Mouse (Mus musculus): ENCODE data around the gene Sec24b. TPM values are rescaled to one million over a fixed set of nuclear protein-coding genes. Genes with fewer than 3 reads are reported as not detected.
A peak's percentile ranks its signal among the peaks of the same experiment; 100 is the strongest.

The Sec24b gene
- polyA plus RNA-seq, 1 experiment from 2014 or later = 36.3 TPM

DNA sequence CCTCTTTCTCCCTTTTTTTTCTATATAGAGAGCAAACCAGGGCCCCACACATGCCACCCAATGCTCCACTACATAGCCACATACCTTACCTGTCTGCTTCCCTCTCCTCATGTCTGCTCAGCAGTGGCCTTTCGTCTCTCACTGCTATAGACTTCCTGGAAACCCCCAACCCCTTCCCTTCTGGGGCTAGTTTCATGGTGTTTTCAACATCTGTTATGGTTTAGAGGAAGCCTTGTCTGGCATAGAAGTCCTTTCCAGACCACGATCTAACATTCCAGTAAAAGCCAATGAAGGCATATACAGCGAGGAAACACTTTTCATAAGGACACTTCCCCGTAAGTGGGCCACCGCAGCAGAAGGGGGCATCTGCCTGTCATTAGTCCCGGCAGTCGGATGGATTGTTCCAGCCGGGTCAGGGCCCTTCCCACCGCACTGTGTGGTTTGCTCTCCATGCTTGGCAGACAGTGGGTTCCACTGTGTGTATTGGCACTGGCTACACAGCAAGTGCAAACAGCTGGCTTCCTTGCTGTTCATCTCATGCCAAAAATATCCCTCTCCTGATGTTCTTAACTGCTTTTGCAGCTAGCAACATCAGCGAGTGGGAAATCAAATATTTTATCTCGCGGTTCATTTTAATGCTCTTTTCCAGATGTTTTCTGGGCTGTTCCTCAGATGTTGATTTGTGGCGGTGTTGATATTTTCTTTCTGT is 25.2 kb upstream of the Sec24b start:
- Histone ChIP-seq H3K4me2 (ENCODE audit: low read length) (no peak overlapping the region), H3K4me3 (replicated peaks; ENCODE audit: low read depth, low read length) (no peak overlapping the region), H3K9me3 (ENCODE audit: control insufficient read depth, low read length) (no peaks in the 10 kb centered on the region), H3K27me3 (ENCODE audit: control insufficient read depth, insufficient read depth, low read length) (no peaks in the 10 kb centered on the region), H3K27ac (replicated peaks; ENCODE audit: low read depth, low read length) (no peak overlapping the region), H3K36me3 (ENCODE audit: control insufficient read depth, insufficient read depth, low read length) (no peaks in the 10 kb centered on the region), H3K9ac (replicated peaks; ENCODE audit: low read length) (no peak overlapping the region), H3K4me1 (ENCODE audit: control insufficient read depth, insufficient read depth, low read length) (no peaks in the 10 kb centered on the region)
- WGBS = 89% methylated on average over 13 of the region's 13 CpGs
- DNase-seq = no peak
- no peak for ATAC-seq (ENCODE audit: low FRiP score, low TSS enrichment)

DNA sequence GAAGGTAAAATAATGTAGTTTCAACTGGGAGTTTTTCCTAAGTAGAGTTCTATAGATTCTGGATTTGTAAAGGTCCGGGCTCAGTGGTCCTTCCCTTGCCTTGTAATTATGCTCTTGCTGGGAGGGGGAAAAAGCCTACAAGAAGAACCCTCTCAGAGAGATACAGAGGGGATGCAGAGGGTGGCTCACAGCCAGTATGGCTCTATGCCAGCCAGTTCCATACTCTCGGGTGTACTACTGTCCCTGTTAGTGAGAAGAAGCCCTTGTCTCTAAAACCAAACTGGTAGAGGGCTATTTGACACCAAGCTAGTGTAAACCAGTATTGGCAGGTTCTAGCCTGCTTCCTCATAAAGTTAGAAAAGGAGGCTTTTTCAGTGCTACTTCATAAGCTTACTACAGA is 22.0 kb upstream of the Sec24b start:
- Histone ChIP-seq H3K9ac (replicated peaks; ENCODE audit: low read length) (no peak overlapping the region), H3K9me3 (ENCODE audit: control insufficient read depth, low read length) (no peaks in the 10 kb centered on the region), H3K27me3 (ENCODE audit: control insufficient read depth, insufficient read depth, low read length) (no peaks in the 10 kb centered on the region), H3K36me3 (ENCODE audit: control insufficient read depth, insufficient read depth, low read length) (no peaks in the 10 kb centered on the region), H3K4me1 (ENCODE audit: control insufficient read depth, insufficient read depth, low read length) (no peaks in the 10 kb centered on the region), H3K4me2 (ENCODE audit: low read length) (no peak overlapping the region), H3K4me3 (replicated peaks; ENCODE audit: low read depth, low read length) (no peak overlapping the region), H3K27ac (replicated peaks; ENCODE audit: low read depth, low read length) (no peak overlapping the region)
- DNase-seq (peak; percentile 24), ATAC-seq (ENCODE audit: low FRiP score, low TSS enrichment) (no peak)
- 58% methylated on average over 2 of the region's 2 CpGs for WGBS

DNA sequence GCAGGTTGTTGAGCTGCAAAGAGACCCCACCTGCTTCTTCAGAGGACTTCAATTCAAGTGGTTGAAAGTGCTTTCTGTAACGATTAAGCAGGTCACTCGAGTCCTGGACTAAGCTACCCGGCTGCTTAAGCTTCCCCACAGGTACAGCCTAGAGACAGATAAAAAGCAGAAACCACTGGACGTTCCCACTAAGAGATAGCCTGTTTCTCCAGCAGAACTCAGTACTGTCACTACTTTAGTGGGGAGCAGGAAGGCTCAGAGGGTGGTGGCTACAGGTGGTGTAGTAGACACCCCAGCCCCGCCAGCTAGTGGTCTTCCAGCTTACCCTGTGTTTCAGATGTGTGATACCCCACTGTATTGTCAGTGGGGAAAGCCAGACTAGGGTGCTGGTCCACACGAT is 19.3 kb upstream of the Sec24b start:
- Histone ChIP-seq H3K36me3 (ENCODE audit: control insufficient read depth, insufficient read depth, low read length) (no peaks in the 10 kb centered on the region), H3K4me3 (replicated peaks; ENCODE audit: low read depth, low read length) (no peak overlapping the region), H3K4me2 (ENCODE audit: low read length) (no peak overlapping the region), H3K9ac (replicated peaks; ENCODE audit: low read length) (no peak overlapping the region), H3K27me3 (ENCODE audit: control insufficient read depth, insufficient read depth, low read length) (no peaks in the 10 kb centered on the region), H3K9me3 (ENCODE audit: control insufficient read depth, low read length) (no peaks in the 10 kb centered on the region), H3K4me1 (ENCODE audit: control insufficient read depth, insufficient read depth, low read length) (no peaks in the 10 kb centered on the region), H3K27ac (replicated peaks; ENCODE audit: low read depth, low read length) (no peak overlapping the region)
- 82% methylated on average over 6 of the region's 6 CpGs for WGBS
- DNase-seq (no peak), ATAC-seq (ENCODE audit: low FRiP score, low TSS enrichment) (no peak)

DNA sequence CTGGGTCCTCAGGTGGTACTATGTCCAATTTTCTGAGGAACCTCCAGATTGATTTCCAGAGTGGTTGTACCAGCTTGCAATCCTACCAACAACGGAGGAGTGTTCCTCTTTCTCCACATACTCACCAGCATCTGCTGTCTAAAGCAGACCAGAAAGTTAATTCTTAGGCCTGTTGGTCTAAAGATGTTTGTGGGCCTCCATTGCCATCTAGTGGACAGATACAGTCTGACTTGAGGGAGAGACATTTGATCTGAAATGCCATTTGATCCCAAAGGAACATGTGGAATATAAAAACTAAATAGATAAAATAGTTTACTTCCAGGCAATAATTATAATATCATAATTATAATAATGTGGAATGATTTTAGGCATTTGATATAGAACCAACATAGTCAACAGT is 18.4 kb upstream of the Sec24b start:
- no peak overlapping the region for H3K27ac ChIP-seq (replicated peaks; ENCODE audit: low read depth, low read length)
- no peak for ATAC-seq (ENCODE audit: low FRiP score, low TSS enrichment)
- 9% methylated on average over 1 of the region's 1 CpGs for WGBS

DNA sequence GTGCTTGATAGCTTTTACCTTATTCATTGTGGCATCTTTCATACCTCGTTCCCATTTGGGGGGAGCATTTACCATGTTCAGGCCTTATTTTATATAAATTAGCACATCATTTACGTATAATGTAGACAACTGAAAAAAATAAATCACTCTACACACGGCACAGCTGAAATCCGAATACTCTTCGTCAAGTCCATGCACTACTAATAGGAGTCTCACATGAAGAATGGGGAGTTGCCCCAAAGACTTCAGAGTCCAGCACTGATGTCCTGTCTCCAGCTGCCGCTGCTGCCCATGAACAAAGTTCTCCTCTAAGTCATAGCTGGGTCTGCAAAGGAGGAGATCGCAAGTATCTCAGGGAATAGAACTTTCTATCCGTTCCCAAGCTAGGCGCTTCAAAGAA is 15.9 kb upstream of the Sec24b start:
- no peak overlapping the region for H3K27ac ChIP-seq (replicated peaks; ENCODE audit: low read depth, low read length)
- H3K27me3 ChIP-seq (ENCODE audit: control insufficient read depth, insufficient read depth, low read length) = no peaks in the 10 kb centered on the region
- H3K9ac ChIP-seq (replicated peaks; ENCODE audit: low read length) = no peak overlapping the region
- no peaks in the 10 kb centered on the region for H3K9me3 ChIP-seq (ENCODE audit: control insufficient read depth, low read length)
- no peak overlapping the region for H3K4me3 ChIP-seq (replicated peaks; ENCODE audit: low read depth, low read length)
- DNase-seq (no peak), ATAC-seq (ENCODE audit: low FRiP score, low TSS enrichment) (no peak)
- H3K4me2 ChIP-seq (ENCODE audit: low read length) = no peak overlapping the region
- no peaks in the 10 kb centered on the region for H3K4me1 ChIP-seq (ENCODE audit: control insufficient read depth, insufficient read depth, low read length)
- WGBS = 93% methylated on average over 9 of the region's 9 CpGs
- H3K36me3 ChIP-seq (ENCODE audit: control insufficient read depth, insufficient read depth, low read length) = no peaks in the 10 kb centered on the region

More for the DNA sequence above, 18.4 kb upstream of the Sec24b start:
- Histone ChIP-seq H3K36me3 (ENCODE audit: control insufficient read depth, insufficient read depth, low read length) (no peaks in the 10 kb centered on the region), H3K9ac (replicated peaks; ENCODE audit: low read length) (no peak overlapping the region), H3K9me3 (ENCODE audit: control insufficient read depth, low read length) (no peaks in the 10 kb centered on the region), H3K27me3 (ENCODE audit: control insufficient read depth, insufficient read depth, low read length) (no peaks in the 10 kb centered on the region), H3K4me1 (ENCODE audit: control insufficient read depth, insufficient read depth, low read length) (no peaks in the 10 kb centered on the region), H3K4me3 (replicated peaks; ENCODE audit: low read depth, low read length) (no peak overlapping the region), H3K4me2 (ENCODE audit: low read length) (no peak overlapping the region)
- peak; percentile 90 for DNase-seq

DNA sequence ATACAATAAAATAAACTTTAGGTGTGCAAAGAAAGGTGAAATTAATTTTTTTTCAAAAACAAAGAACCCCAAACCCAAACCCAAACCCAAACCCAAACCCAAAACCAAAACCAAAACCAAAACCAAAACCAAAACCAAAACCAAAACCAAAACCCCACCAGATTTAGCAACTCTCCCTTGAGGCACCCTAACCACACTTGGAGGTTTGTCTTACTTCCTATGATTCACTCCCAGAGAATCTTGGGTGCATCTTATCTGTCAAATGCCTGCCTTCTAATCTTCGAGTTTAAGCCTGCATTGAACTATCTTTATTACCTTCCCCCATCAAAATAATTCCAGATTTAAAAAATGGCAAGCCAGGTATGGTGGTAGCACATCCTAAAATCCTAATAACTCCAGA is 14.4 kb upstream of the Sec24b start:
- ATAC-seq (ENCODE audit: low FRiP score, low TSS enrichment) (no peak), DNase-seq (no peak)
- Histone ChIP-seq H3K4me1 (ENCODE audit: control insufficient read depth, insufficient read depth, low read length) (no peaks in the 10 kb centered on the region), H3K9me3 (ENCODE audit: control insufficient read depth, low read length) (no peaks in the 10 kb centered on the region), H3K27ac (replicated peaks; ENCODE audit: low read depth, low read length) (no peak overlapping the region), H3K4me3 (replicated peaks; ENCODE audit: low read depth, low read length) (no peak overlapping the region), H3K36me3 (ENCODE audit: control insufficient read depth, insufficient read depth, low read length) (no peaks in the 10 kb centered on the region), H3K9ac (replicated peaks; ENCODE audit: low read length) (no peak overlapping the region), H3K4me2 (ENCODE audit: low read length) (no peak overlapping the region), H3K27me3 (ENCODE audit: control insufficient read depth, insufficient read depth, low read length) (no peaks in the 10 kb centered on the region)
- WGBS = 59% methylated on average over 1 of the region's 1 CpGs

DNA sequence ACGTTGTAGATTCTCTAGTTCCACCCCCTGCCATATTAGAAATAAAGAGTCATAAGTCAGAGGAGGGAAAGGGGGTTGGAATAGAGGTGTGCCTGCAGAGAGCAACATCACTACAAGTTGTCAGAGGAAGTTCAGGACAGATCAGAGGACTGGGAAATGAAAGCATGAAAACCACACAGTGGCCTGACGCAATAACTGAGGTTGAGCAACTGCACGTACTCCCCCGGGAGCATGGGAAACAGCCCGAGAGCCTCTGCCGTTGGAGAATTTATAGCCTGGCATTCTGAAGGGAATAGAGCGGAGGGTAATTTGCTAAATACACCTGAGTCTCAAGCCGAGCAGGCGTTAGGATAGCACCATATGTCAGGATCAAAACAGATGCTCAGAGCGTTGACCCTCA is 11.7 kb upstream of the Sec24b start:
- H3K4me3 ChIP-seq (replicated peaks; ENCODE audit: low read depth, low read length) = no peak overlapping the region
- no peaks in the 10 kb centered on the region for H3K9me3 ChIP-seq (ENCODE audit: control insufficient read depth, low read length)
- ATAC-seq (ENCODE audit: low FRiP score, low TSS enrichment) (no peak), DNase-seq (peak; percentile 20)
- no peak overlapping the region for H3K9ac ChIP-seq (replicated peaks; ENCODE audit: low read length)
- WGBS = 66% methylated on average over 10 of the region's 10 CpGs
- no peaks in the 10 kb centered on the region for H3K36me3 ChIP-seq (ENCODE audit: control insufficient read depth, insufficient read depth, low read length)
- H3K27me3 ChIP-seq (ENCODE audit: control insufficient read depth, insufficient read depth, low read length) = no peaks in the 10 kb centered on the region
- H3K27ac ChIP-seq (replicated peaks; ENCODE audit: low read depth, low read length) = no peak overlapping the region
- H3K4me1 ChIP-seq (ENCODE audit: control insufficient read depth, insufficient read depth, low read length) = no peaks in the 10 kb centered on the region
- H3K4me2 ChIP-seq (ENCODE audit: low read length) = no peak overlapping the region

DNA sequence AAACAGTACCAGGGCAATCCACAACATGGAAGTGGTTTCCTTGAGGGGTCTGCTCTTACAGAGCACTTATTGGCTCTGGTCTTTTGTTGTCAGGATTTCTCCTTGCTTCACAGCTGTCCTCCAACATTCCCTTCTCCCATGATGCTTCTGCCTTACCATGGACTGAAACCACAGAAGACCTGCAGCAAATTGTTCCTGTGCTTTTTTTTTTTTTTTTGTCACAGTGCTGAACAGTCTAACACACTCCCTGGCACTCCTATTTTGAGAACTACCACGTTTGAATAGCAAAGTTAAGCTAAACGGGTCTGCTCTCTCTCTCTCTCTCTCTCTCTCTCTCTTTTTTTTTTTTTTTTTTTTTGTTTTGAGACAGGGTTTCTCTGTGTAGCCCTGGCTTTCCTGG is 10.6 kb upstream of the Sec24b start:
- 80% methylated on average over 2 of the region's 2 CpGs for WGBS
- Histone ChIP-seq H3K4me2 (ENCODE audit: low read length) (no peak overlapping the region), H3K4me3 (replicated peaks; ENCODE audit: low read depth, low read length) (no peak overlapping the region), H3K4me1 (ENCODE audit: control insufficient read depth, insufficient read depth, low read length) (no peaks in the 10 kb centered on the region), H3K27me3 (ENCODE audit: control insufficient read depth, insufficient read depth, low read length) (no peaks in the 10 kb centered on the region), H3K9me3 (ENCODE audit: control insufficient read depth, low read length) (no peaks in the 10 kb centered on the region), H3K27ac (replicated peaks; ENCODE audit: low read depth, low read length) (no peak overlapping the region), H3K9ac (replicated peaks; ENCODE audit: low read length) (no peak overlapping the region), H3K36me3 (ENCODE audit: control insufficient read depth, insufficient read depth, low read length) (no peaks in the 10 kb centered on the region)
- no peak for DNase-seq
- ATAC-seq (ENCODE audit: low FRiP score, low TSS enrichment) = no peak

DNA sequence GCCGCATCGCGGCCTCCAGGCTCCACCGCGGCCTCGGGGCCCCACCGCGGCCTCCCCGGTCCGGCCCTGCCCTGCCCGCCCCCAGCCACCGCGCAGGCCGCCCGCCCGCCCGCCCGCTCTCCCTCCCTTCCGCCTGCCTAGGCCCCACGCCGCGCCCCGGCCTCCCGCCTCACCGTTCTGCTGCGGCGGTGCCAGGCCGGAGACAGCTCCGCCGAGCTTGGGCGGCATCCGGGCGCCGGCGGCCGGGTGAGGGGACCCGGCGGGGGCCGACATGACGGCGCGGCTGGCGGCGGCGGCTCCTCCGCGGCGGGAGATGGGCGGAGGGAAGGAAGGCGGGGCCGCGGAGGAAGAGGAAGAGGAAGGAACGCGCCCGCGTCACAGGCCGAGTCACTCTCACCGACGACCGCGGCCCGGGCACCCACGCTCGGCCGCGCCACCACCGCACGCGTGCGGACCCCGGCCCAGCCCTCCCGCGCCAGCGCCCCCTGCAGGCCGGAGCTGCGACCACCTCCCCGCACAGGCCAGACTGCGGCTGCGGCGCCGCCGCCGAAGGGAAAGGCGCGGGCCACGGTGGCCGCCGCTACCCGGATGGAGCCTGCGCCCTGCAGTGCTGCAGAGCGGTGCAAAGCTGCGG is 840 bp downstream of the Sec24b start:
- Histone ChIP-seq H3K9ac (replicated peaks; ENCODE audit: low read length) (peak overlapping the region; percentile 97), H3K4me2 (ENCODE audit: low read length) (peak overlapping the region; percentile 83), H3K36me3 (ENCODE audit: control insufficient read depth, insufficient read depth, low read length) (no peaks in the 10 kb centered on the region), H3K27me3 (ENCODE audit: control insufficient read depth, insufficient read depth, low read length) (no peaks in the 10 kb centered on the region), H3K4me1 (ENCODE audit: control insufficient read depth, insufficient read depth, low read length) (peaks cover 22% of the 10 kb centered on the region), H3K27ac (replicated peaks; ENCODE audit: low read depth, low read length) (peak overlapping the region; percentile 94), H3K4me3 (replicated peaks; ENCODE audit: low read depth, low read length) (peak overlapping the region; percentile 84), H3K9me3 (ENCODE audit: control insufficient read depth, low read length) (no peaks in the 10 kb centered on the region)
- under 1% methylated on average over 82 of the region's 92 CpGs for WGBS
- DNase-seq (peak; percentile 95), ATAC-seq (ENCODE audit: low FRiP score, low TSS enrichment) (peak; percentile 95)
